Mouse (Mus musculus) E14TG2a.4 (cell line): ENCODE measurements around the gene Sord.

ENCODE experiments used
- H3K27me3 ChIP-seq: 2 replicates; pipeline ENCODE4 v1.6.1; 2014; ENCODE audit warnings: low read length, control low read depth; ENCODE audit not compliant: insufficient read depth
- H3K36me3 ChIP-seq: 2 replicates; pipeline ENCODE4 v1.6.1; 2014; ENCODE audit warnings: low read length, control low read depth; ENCODE audit not compliant: insufficient read depth
- H3K4me1 ChIP-seq: replicated peaks from 2 replicates; pipeline ENCODE4 v1.6.1; 2014; ENCODE audit warnings: low read depth, low read length, control low read depth
- H3K4me3 ChIP-seq: replicated peaks from 2 replicates; pipeline ENCODE4 v1.5.1; 2014; ENCODE audit warnings: mild to moderate bottlenecking, low read length
- H3K9me3 ChIP-seq: 2 replicates; pipeline ENCODE4 v1.6.1; 2014; ENCODE audit warnings: low read length, control low read depth
- CTCF ChIP-seq: conservative IDR thresholded peaks from 2 replicates; pipeline ENCODE4 v1.5.1; 2014; ENCODE audit warnings: low read length
- NANOG ChIP-seq: IDR thresholded peaks from 2 replicates; pipeline ENCODE4 v1.6.1; 2014; ENCODE audit warnings: borderline replicate concordance, low read length, mixed read lengths
- POU5F1 ChIP-seq: IDR thresholded peaks from 2 replicates; pipeline ENCODE4 v1.6.1; 2014; ENCODE audit warnings: low read length, borderline replicate concordance

Gene Sord

DNA sequence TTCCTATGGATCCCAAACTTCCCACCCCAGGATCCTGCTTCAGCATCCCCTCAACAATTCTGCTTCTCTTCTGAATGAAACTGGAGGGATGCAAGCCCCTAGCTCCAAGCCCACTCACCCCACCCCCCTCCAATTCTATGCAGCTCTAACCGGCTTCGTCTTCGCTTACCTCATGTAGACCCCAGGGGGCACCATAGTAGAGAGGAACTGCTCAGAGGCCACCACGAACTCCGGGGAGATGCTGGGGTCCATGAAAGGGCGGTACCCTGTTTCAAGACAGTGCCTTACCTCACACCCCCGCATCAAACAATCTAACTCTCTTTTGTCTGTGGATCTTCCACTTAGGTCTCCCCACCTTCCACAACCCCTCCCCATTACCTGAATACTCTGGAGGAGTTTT is 60.4 kb downstream of the Sord start:
- H3K4me1 ChIP-seq, result peaks cover 24% of the 10 kb centered on the region
- no peaks in the 10 kb centered on the region for H3K9me3 ChIP-seq
- no peak overlapping the region for H3K4me3 ChIP-seq
- peaks cover 89% of the 10 kb centered on the region for H3K27me3 ChIP-seq
- no peaks in the 10 kb centered on the region for H3K36me3 ChIP-seq
- TF ChIP-seq CTCF (no peak), NANOG (no peak), POU5F1 (no peak)

- TF ChIP-seq POU5F1, result no peak
- TF ChIP-seq CTCF, result no peak
- no peak for TF ChIP-seq NANOG
- Histone ChIP-seq H3K4me3 (peak overlapping the region; percentile 27; the same call in 1 of the 2 replicates), H3K36me3 (no peaks in the 10 kb centered on the region), H3K4me1 (peaks cover 41% of the 10 kb centered on the region), H3K9me3 (no peaks in the 10 kb centered on the region), H3K27me3 (peaks cover 92% of the 10 kb centered on the region)
Observed at GRCm38 (mm10) chr2:122297271-122298095, 62.9 kb downstream of the Sord start.

- peaks cover 91% of the 10 kb centered on the region for H3K27me3 ChIP-seq
- TF ChIP-seq POU5F1 (no peak), CTCF (no peak), NANOG (no peak)
- peaks cover 42% of the 10 kb centered on the region for H3K4me1 ChIP-seq
- peak within 1 kb of the TSS; percentile 61 for H3K4me3 ChIP-seq
- no peaks in the 10 kb centered on the region for H3K9me3 ChIP-seq
- H3K36me3 ChIP-seq, result no peaks in the 10 kb centered on the region
Observed at GRCm38 (mm10) chr2:122298096-122298499, 63.5 kb downstream of the Sord start, which contains the start of gene Duox2. Gene Duox2 (minus strand): TSS chr2:122298449.

DNA sequence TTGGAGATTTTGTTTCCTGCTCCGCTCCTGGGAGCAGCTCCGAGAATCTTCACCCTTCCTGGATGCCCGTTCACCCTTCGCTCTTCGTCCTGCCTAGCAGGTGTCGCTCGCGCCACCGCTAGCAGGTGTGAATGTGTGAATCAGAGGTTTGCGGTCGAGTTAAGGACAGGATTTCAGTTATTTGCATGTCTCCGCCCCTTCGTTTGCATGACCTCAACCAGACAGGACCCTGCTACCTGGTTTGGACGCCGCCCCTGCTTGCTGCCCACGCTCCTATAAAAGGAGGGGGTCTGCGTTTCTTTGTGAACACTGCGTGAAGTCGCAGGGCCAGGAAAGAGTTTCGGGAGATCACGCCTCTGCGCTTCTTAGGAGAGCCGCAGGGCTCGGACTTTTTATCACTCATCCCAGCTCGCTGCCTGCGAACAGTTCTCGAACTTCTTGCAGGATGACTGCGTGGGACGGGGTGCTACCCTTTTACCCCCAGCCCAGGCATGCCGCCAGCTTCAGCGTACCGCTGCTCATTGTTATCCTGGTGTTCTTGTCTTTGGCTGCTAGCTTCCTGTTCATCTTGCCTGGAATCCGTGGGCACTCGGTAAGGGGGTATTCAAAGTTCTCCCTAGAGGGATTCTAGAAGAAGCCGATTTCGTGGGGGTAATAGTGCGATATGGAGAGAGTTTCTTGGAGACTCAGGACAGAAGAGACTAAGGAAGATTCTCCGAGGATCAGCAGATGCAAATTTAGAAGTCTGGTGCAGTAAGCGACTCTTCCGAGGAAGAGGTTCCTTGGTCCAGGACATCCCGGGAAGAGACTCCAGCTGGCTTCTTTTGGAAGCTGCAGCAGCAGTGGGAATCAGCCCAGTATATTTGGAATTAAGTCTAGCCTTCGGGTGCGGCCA is 64.3 kb downstream of the Sord start, which contains the start of gene Duoxa2:
Gene Duoxa2, plus strand, starts transcription at position 305 of the 895 bp plus-strand sequence.
- peak within 1 kb of the TSS; percentile 61 for H3K4me3 ChIP-seq
- no peaks in the 10 kb centered on the region for H3K9me3 ChIP-seq
- peaks cover 91% of the 10 kb centered on the region for H3K27me3 ChIP-seq
- TF ChIP-seq CTCF (no peak), NANOG (no peak), POU5F1 (no peak)
- H3K36me3 ChIP-seq, result no peaks in the 10 kb centered on the region
- peaks cover 42% of the 10 kb centered on the region for H3K4me1 ChIP-seq

DNA sequence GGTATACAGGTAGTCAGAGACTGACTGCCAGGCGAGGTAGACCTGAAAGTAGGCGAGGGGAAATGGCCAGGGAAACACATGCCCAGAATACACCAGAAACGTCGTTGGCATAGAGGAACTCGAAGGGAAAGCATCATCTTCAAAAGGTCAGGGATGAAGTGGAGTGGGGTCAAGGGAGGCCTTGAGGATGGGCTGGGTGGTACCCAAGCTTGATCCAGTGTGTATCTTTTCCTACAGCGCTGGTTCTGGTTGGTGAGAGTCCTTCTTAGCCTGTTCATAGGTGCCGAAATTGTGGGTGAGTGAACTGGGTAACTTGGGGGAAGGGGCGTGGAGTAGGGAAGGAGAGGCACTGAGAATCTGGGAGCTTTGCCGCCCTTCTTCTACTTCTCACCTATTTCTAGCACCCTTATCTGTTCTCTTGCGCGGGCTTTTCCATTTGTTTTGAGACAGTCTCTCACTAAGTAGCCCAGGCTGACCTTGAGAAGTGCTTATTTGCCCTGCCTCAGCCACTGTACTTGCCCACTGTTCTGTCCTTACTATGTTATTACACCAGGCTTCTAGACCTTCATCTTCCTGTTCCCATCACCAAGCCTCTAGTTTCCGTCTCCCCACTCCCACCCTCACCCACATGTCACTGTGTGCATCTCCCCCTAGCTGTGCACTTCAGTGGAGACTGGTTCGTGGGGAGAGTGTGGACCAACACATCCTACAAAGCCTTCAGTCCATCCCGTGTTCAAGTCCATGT is 65.5 kb downstream of the Sord start:
- Histone ChIP-seq H3K4me3 (no peak overlapping the region), H3K9me3 (no peaks in the 10 kb centered on the region), H3K4me1 (peaks cover 42% of the 10 kb centered on the region), H3K36me3 (no peaks in the 10 kb centered on the region), H3K27me3 (peaks cover 91% of the 10 kb centered on the region)
- no peak for TF ChIP-seq POU5F1
- no peak for TF ChIP-seq NANOG
- TF ChIP-seq CTCF, result no peak

- Histone ChIP-seq H3K9me3 (no peaks in the 10 kb centered on the region), H3K4me1 (peaks cover 42% of the 10 kb centered on the region), H3K27me3 (peaks cover 92% of the 10 kb centered on the region), H3K36me3 (no peaks in the 10 kb centered on the region), H3K4me3 (peak overlapping the region; percentile 67)
- TF ChIP-seq CTCF (no peak), NANOG (no peak), POU5F1 (no peak)
Observed at GRCm38 (mm10) chr2:122300656-122301020, 66.1 kb downstream of the Sord start.

GRCm38 (mm10) chr2:122301081-122301920 is 66.8 kb downstream of the Sord start:
- H3K4me1 ChIP-seq, result peaks cover 39% of the 10 kb centered on the region
- H3K36me3 ChIP-seq, result no peaks in the 10 kb centered on the region
- H3K4me3 ChIP-seq, result peak overlapping the region; percentile 67
- TF ChIP-seq NANOG (no peak), CTCF (no peak), POU5F1 (no peak)
- H3K9me3 ChIP-seq, result no peaks in the 10 kb centered on the region
- peaks cover 93% of the 10 kb centered on the region for H3K27me3 ChIP-seq
